Mouse (Mus musculus): Measurements from ENCODE around the gene Ndufs3. TPM values are rescaled to one million over a fixed set of nuclear protein-coding genes. Genes with fewer than 3 reads are reported as not detected.
A peak's percentile ranks its signal among the peaks of the same experiment; 100 is the strongest.

Gene Ndufs3
- polyA plus RNA-seq, 1 experiment from 2014 or later: 236 TPM

GRCm38 (mm10) chr2:90847681-90848050 lies 57.0 kb downstream of the Ndufs3 start:
- H3K9ac ChIP-seq (ENCODE audit: low read depth, low read length): peak overlapping the region; percentile 81
- ATAC-seq (replicated peaks; ENCODE audit: low FRiP score): no peak
- H3K4me2 ChIP-seq: peak overlapping the region; percentile 82
- H3K36me3 ChIP-seq (ENCODE audit: control insufficient read depth, insufficient read depth, low read length): peaks cover 14% of the 10 kb centered on the region
- H3K27ac ChIP-seq (ENCODE audit: low read depth, low read length): peak overlapping the region; percentile 62
- no peaks in the 10 kb centered on the region for H3K27me3 ChIP-seq (replicated peaks; ENCODE audit: control insufficient read depth, insufficient read depth, low read length)
- WGBS: under 1% methylated on average over 13 of the region's 13 CpGs
- peak overlapping the region; percentile 73 for H3K4me3 ChIP-seq (ENCODE audit: low read depth, low read length)
- H3K4me1 ChIP-seq (replicated peaks; ENCODE audit: control insufficient read depth, insufficient read depth, low read length): peaks cover 11% of the 10 kb centered on the region
- no peak for DNase-seq (ENCODE audit: low spot score)
- H3K9me3 ChIP-seq (ENCODE audit: control insufficient read depth, low read length): no peaks in the 10 kb centered on the region

- Histone ChIP-seq H3K4me1 (replicated peaks; ENCODE audit: control insufficient read depth, insufficient read depth, low read length) (peaks cover 11% of the 10 kb centered on the region), H3K9ac (ENCODE audit: low read depth, low read length) (peak within 1 kb of the TSS; percentile 81), H3K4me2 (peak within 1 kb of the TSS; percentile 82), H3K36me3 (ENCODE audit: control insufficient read depth, insufficient read depth, low read length) (peaks cover 14% of the 10 kb centered on the region), H3K4me3 (ENCODE audit: low read depth, low read length) (peak within 1 kb of the TSS; percentile 73), H3K27me3 (replicated peaks; ENCODE audit: control insufficient read depth, insufficient read depth, low read length) (no peaks in the 10 kb centered on the region), H3K9me3 (ENCODE audit: control insufficient read depth, low read length) (no peaks in the 10 kb centered on the region), H3K27ac (ENCODE audit: low read depth, low read length) (peak within 1 kb of the TSS; percentile 62)
- ATAC-seq (replicated peaks; ENCODE audit: low FRiP score) (peak; percentile 95), DNase-seq (ENCODE audit: low spot score) (peak; percentile 96)
- under 1% methylated on average over 67 of the region's 67 CpGs for WGBS
These were observed 57.5 kb downstream of the Ndufs3 start, which contains the start of gene Mtch2 for GRCm38 (mm10) chr2:90846955-90847680. Gene Mtch2, plus strand, starts transcription at chr2:90847155.

DNA sequence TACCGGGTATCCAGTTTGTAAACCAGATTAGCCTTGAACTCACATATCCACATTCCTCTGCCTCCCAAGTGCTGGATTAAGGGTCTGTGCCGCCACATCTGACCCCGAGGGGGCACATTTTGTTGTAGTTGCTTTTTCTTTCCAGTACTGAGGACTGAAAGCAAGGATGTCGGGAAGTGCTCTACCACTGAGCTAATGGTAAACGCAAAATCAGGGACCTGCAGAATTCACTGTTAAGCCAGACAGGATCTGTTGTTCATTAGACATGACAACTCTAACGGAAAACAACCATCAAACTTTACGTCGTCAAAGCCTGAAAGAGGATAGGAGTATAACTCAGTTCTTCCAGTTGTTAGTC lies 58.1 kb downstream of the Ndufs3 start:
- 6% methylated on average over 8 of the region's 8 CpGs for WGBS
- peaks cover 10% of the 10 kb centered on the region for H3K36me3 ChIP-seq (ENCODE audit: control insufficient read depth, insufficient read depth, low read length)
- 0 out of 2 replicates have a peak overlapping the region, but pooled peaks have one; percentile 3 for H3K27ac ChIP-seq (ENCODE audit: low read depth, low read length)
- peak overlapping the region; percentile 73 for H3K4me3 ChIP-seq (ENCODE audit: low read depth, low read length)
- H3K4me2 ChIP-seq: peak overlapping the region; percentile 82
- ATAC-seq (replicated peaks; ENCODE audit: low FRiP score) (peak; percentile 38), DNase-seq (ENCODE audit: low spot score) (no peak)
- peaks cover 11% of the 10 kb centered on the region for H3K4me1 ChIP-seq (replicated peaks; ENCODE audit: control insufficient read depth, insufficient read depth, low read length)
- no peaks in the 10 kb centered on the region for H3K9me3 ChIP-seq (ENCODE audit: control insufficient read depth, low read length)
- peak overlapping the region; percentile 43 for H3K9ac ChIP-seq (ENCODE audit: low read depth, low read length)
- H3K27me3 ChIP-seq (replicated peaks; ENCODE audit: control insufficient read depth, insufficient read depth, low read length): no peaks in the 10 kb centered on the region

- Histone ChIP-seq H3K27ac (ENCODE audit: low read depth, low read length) (no peak overlapping the region; the same call in 1 of the 2 replicates), H3K4me2 (peak overlapping the region; percentile 82)
These were observed 58.5 kb downstream of the Ndufs3 start for GRCm38 (mm10) chr2:90846171-90846570.

GRCm38 (mm10) chr2:90845234-90845633 lies 59.4 kb downstream of the Ndufs3 start:
- H3K4me1 ChIP-seq (replicated peaks; ENCODE audit: control insufficient read depth, insufficient read depth, low read length): peaks cover 11% of the 10 kb centered on the region
- no peak overlapping the region for H3K9ac ChIP-seq (ENCODE audit: low read depth, low read length)
- ATAC-seq (replicated peaks; ENCODE audit: low FRiP score): no peak
- no peak overlapping the region for H3K4me3 ChIP-seq (ENCODE audit: low read depth, low read length)
- no peak overlapping the region for H3K4me2 ChIP-seq
- no peak overlapping the region for H3K27ac ChIP-seq (ENCODE audit: low read depth, low read length)
- H3K27me3 ChIP-seq (replicated peaks; ENCODE audit: control insufficient read depth, insufficient read depth, low read length): no peaks in the 10 kb centered on the region
- WGBS: 66% methylated on average over 5 of the region's 5 CpGs
- H3K36me3 ChIP-seq (ENCODE audit: control insufficient read depth, insufficient read depth, low read length): peaks cover under 1% of the 10 kb centered on the region; the same call in 1 of the 2 replicates
- DNase-seq (ENCODE audit: low spot score): no peak
- no peaks in the 10 kb centered on the region for H3K9me3 ChIP-seq (ENCODE audit: control insufficient read depth, low read length)

More at GRCm38 (mm10) chr2:90846171-90846570, 58.5 kb downstream of the Ndufs3 start:
- Histone ChIP-seq H3K4me1 (replicated peaks; ENCODE audit: control insufficient read depth, insufficient read depth, low read length) (peaks cover 11% of the 10 kb centered on the region), H3K27me3 (replicated peaks; ENCODE audit: control insufficient read depth, insufficient read depth, low read length) (no peaks in the 10 kb centered on the region), H3K4me3 (ENCODE audit: low read depth, low read length) (peak overlapping the region; percentile 73), H3K9me3 (ENCODE audit: control insufficient read depth, low read length) (no peaks in the 10 kb centered on the region), H3K36me3 (ENCODE audit: control insufficient read depth, insufficient read depth, low read length) (peaks cover 8% of the 10 kb centered on the region; the same call in 1 of the 2 replicates), H3K9ac (ENCODE audit: low read depth, low read length) (peak overlapping the region; percentile 43)
- WGBS: 52% methylated on average over 6 of the region's 6 CpGs
- no peak for DNase-seq (ENCODE audit: low spot score)
- no peak for ATAC-seq (replicated peaks; ENCODE audit: low FRiP score)

Other genes starting within 250 kb of the Ndufs3 start
- gene Nup160, start 227.6 kb downstream of the Ndufs3 start, polyA plus RNA-seq (2014; fragmentation: Nextera tagmentation; extraction: Ambion mirVana): 83.8 and 88.0 TPM in 2 replicates
- 94.5 and 102 TPM in 2 replicates for gene Fnbp4, start 159.5 kb downstream of the Ndufs3 start, polyA plus RNA-seq (2014; fragmentation: Nextera tagmentation; extraction: Ambion mirVana)
- gene Agbl2, start 122.1 kb downstream of the Ndufs3 start, polyA plus RNA-seq (2014; fragmentation: Nextera tagmentation; extraction: Ambion mirVana): 0.18 and 0.23 TPM in 2 replicates
- 218 and 231 TPM in 2 replicates for gene Mtch2, start 57.7 kb downstream of the Ndufs3 start, polyA plus RNA-seq (2014; fragmentation: Nextera tagmentation; extraction: Ambion mirVana)
- 6.6 and 6.9 TPM in 2 replicates for gene C1qtnf4, start 19.0 kb downstream of the Ndufs3 start, polyA plus RNA-seq (2014; fragmentation: Nextera tagmentation; extraction: Ambion mirVana)
- gene Kbtbd4, start 87 bp downstream of the Ndufs3 start, polyA plus RNA-seq (2014; fragmentation: Nextera tagmentation; extraction: Ambion mirVana): 32.6 and 34.4 TPM in 2 replicates
- gene Celf1, start 35.6 kb upstream of the Ndufs3 start, polyA plus RNA-seq (2014; fragmentation: Nextera tagmentation; extraction: Ambion mirVana): 78.1 and 90.5 TPM in 2 replicates
- 1.4 and 2.0 TPM in 2 replicates for gene Rapsn, start 130.8 kb upstream of the Ndufs3 start, polyA plus RNA-seq (2014; fragmentation: Nextera tagmentation; extraction: Ambion mirVana)
- 324 and 347 TPM in 2 replicates for gene Psmc3, start 149.2 kb upstream of the Ndufs3 start, polyA plus RNA-seq (2014; fragmentation: Nextera tagmentation; extraction: Ambion mirVana)
- gene Slc39a13, start 165.6 kb upstream of the Ndufs3 start, polyA plus RNA-seq (2014; fragmentation: Nextera tagmentation; extraction: Ambion mirVana): 19.6 and 20.0 TPM in 2 replicates
- 19.5 and 22.7 TPM in 2 replicates for gene Spi1, start 177.6 kb upstream of the Ndufs3 start, polyA plus RNA-seq (2014; fragmentation: Nextera tagmentation; extraction: Ambion mirVana)
- 1.2 and 5.0 TPM in 2 replicates for gene Mybpc3, start 213.3 kb upstream of the Ndufs3 start, polyA plus RNA-seq (2014; fragmentation: Nextera tagmentation; extraction: Ambion mirVana)